Mouse (Mus musculus): Measurements from ENCODE around the gene Arl8a.

DNA sequence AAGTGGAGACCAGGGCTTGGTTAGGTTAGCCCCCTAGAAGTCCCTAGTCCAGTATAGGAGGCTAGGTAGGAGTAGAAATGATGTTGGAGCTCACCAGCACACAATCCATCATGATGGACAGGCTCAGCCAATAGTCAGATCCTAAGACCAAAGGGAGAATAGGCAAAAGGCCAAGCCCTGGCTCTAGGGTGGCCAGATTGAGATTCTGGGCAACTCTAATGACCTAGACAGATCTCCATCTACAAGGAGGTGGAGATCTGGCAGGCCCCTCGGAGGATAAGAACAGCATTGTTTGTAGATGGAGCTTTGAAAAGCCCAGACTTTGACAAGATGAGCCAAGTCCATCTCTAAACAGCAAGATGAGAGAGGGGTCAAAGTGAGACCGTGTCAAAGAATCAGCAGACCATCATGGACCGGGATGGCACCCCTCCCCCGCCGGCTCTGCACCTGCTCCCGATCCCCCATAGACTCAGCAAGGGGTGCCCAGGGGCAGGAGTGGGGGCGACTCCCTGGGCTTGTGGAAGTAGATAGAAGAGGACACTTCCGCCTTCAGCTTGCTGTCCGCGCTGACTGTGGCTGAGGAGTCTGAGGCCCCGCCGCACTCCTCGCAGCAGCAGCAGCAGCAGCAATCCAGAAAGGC, 13.9 kb downstream of the Arl8a start:
- TF ChIP-seq CTCF (IDR thresholded peaks at IDR 0.05; ENCODE audit: insufficient read depth, low read length) (no peak), POLR2A (IDR thresholded peaks at IDR 0.05; ENCODE audit: borderline replicate concordance, extremely low read depth, low read depth, low read length) (no peak)

All from lung, adult 2 months (tissue).